ENCODE assay signal across 8 mouse cellular contexts in genomic region chr5:123376569-123376968, GRCm38 (mm10). TPM values are rescaled to one million over a fixed set of nuclear protein-coding genes. Genes with fewer than 3 reads are reported as not detected.
A peak's percentile ranks its signal among the peaks of the same experiment; 100 is the strongest.
DNase-seq lines count a peak whose midpoint lies in the region; ATAC-seq and TF ChIP-seq lines count a peak whose summit lies in the region.

No protein-coding gene starts in this region.

- no peak overlapping the region for H3K27ac ChIP-seq in kidney, embryonic 14.5 days (ENCODE audit: low read depth, low read length)
- no peak overlapping the region for H3K27ac ChIP-seq in gastrocnemius, adult 2 months
- peak overlapping the region; percentile 38; the same call in 1 of the 2 replicates for H3K27ac ChIP-seq in intestine, embryonic 14.5 days (ENCODE audit: low read depth)

- peaks cover 19% of the 10 kb centered on the region for H3K4me1 ChIP-seq in kidney, embryonic 14.5 days (ENCODE audit: control insufficient read depth, insufficient read depth, low read length)
- peaks cover 23% of the 10 kb centered on the region for H3K4me1 ChIP-seq in intestine, embryonic 14.5 days (replicated peaks; ENCODE audit: control insufficient read depth, insufficient read depth, low read length)

- H3K4me3 ChIP-seq in kidney, embryonic 14.5 days (ENCODE audit: low read length): no peak overlapping the region
- H3K4me3 ChIP-seq in gastrocnemius, adult 2 months: peak overlapping the region; percentile 43
- no peak overlapping the region for H3K4me3 ChIP-seq in intestine, embryonic 14.5 days (ENCODE audit: low read depth, low read length)

- no peak overlapping the region for H3K9ac ChIP-seq in kidney, embryonic 14.5 days (ENCODE audit: low read depth, low read length)
- no peak overlapping the region for H3K9ac ChIP-seq in intestine, embryonic 14.5 days (ENCODE audit: low read length)

- peaks cover 31% of the 10 kb centered on the region for H3K36me3 ChIP-seq in kidney, embryonic 14.5 days (ENCODE audit: control insufficient read depth, insufficient read depth, low read length)
- peaks cover 33% of the 10 kb centered on the region for H3K36me3 ChIP-seq in intestine, embryonic 14.5 days (ENCODE audit: control insufficient read depth, insufficient read depth, low read length)

- no peak for TF ChIP-seq CTCF in gastrocnemius, adult 2 months (IDR thresholded peaks at IDR 0.05)

- 37% methylated on average over 10 of the region's 10 CpGs for WGBS in kidney, embryonic 14.5 days
- WGBS in intestine, embryonic 14.5 days: 23% methylated on average over 10 of the region's 10 CpGs

- no peak; the same call in 1 of the 2 replicates for ATAC-seq in kidney, embryonic 14.5 days (ENCODE audit: low FRiP score, low TSS enrichment)
- ATAC-seq in intestine, embryonic 14.5 days (replicated peaks; ENCODE audit: low FRiP score, low TSS enrichment, low read depth): peak; percentile 17; the same call in 1 of the 2 replicates
- ATAC-seq in inflammation-experienced regulatory T-cells, adult 6 months: no peak

- intact Hi-C loops in gastrocnemius, adult 2 months (cut with DNase I): loop anchor here (5.0 kb wide), 2 partner anchors 89 to 121 kb away; no protein-coding TSS in a partner anchor
- intact Hi-C loops in left cerebral cortex, postnatal 14 days (cut with DNase I): loop anchor here (5.0 kb wide), 1 partner anchor 126 kb away; no protein-coding TSS in a partner anchor

- DNase-seq in kidney, adult 11 months: peak; percentile 85
- peak; percentile 24 for DNase-seq in adipocyte (ENCODE audit: low spot score)
- peak; percentile 78 for DNase-seq in gastrocnemius, adult 2 months
- peak; percentile 71 for DNase-seq in intestine, embryonic 14.5 days (ENCODE audit: low spot score)
- peak; percentile 68 to 80 for DNase-seq in left cerebral cortex, postnatal 14 days (ENCODE audit: low spot score in 2 of 2)
- DNase-seq in right cerebral cortex, postnatal 4 days: peak; percentile 70

- H3K4me2 ChIP-seq in kidney, embryonic 14.5 days (replicated peaks; ENCODE audit: low read depth, low read length): no peak overlapping the region
- peak overlapping the region; percentile 23; the same call in 1 of the 2 replicates for H3K4me2 ChIP-seq in intestine, embryonic 14.5 days (ENCODE audit: low read length)

- H3K9me3 ChIP-seq in kidney, embryonic 14.5 days (ENCODE audit: control insufficient read depth, low read length): no peaks in the 10 kb centered on the region
- no peaks in the 10 kb centered on the region for H3K9me3 ChIP-seq in intestine, embryonic 14.5 days (ENCODE audit: control insufficient read depth, low read length)

- H3K27me3 ChIP-seq in kidney, embryonic 14.5 days (ENCODE audit: control insufficient read depth, insufficient read depth, low read length): no peaks in the 10 kb centered on the region
- no peaks in the 10 kb centered on the region for H3K27me3 ChIP-seq in intestine, embryonic 14.5 days (replicated peaks; ENCODE audit: control insufficient read depth, insufficient read depth, low read length)

RNA-seq across cellular contexts. Expression of gene Mlxip, which starts 18.0 kb away (rescaled TPM):
- 13.4 and 26.6 TPM in 2 replicates for polyA plus RNA-seq in kidney, embryonic 14.5 days (2014; fragmentation: Nextera tagmentation; extraction: Ambion mirVana)
- 10 to 100 TPM; 55.7 to 66.0 TPM for total RNA-seq in gastrocnemius, adult 2 months (2021)
- polyA plus RNA-seq in intestine, embryonic 14.5 days (2014; fragmentation: Nextera tagmentation; extraction: Ambion mirVana): 26.5 and 29.1 TPM in 2 replicates
- total RNA-seq in left cerebral cortex, postnatal 14 days (2021): 10 to 100 TPM; 19.2 to 22.6 TPM
- polyA plus RNA-seq in inflammation-experienced regulatory T-cells, adult 6 months (2017; shearing (Covaris generic)): 10 to 100 TPM; 11.3 to 26.3 (median 18.1) TPM

RNA-seq across cellular contexts. Expression of gene Bcl7a, which starts 32.9 kb away (rescaled TPM):
- 39.4 and 43.2 TPM in 2 replicates for polyA plus RNA-seq in kidney, embryonic 14.5 days (2014; fragmentation: Nextera tagmentation; extraction: Ambion mirVana)
- 10 to 100 TPM in 1 of 2 experiments, 1 to 10 TPM in 1; 4.9 to 10.7 TPM for total RNA-seq in gastrocnemius, adult 2 months (2021)
- polyA plus RNA-seq in intestine, embryonic 14.5 days (2014; fragmentation: Nextera tagmentation; extraction: Ambion mirVana): 21.1 and 24.0 TPM in 2 replicates
- total RNA-seq in left cerebral cortex, postnatal 14 days (2021): 10 to 100 TPM; 76.2 to 79.1 TPM
- polyA plus RNA-seq in inflammation-experienced regulatory T-cells, adult 6 months (2017; shearing (Covaris generic)): 10 to 100 TPM in 1 of 3 experiments, 1 to 10 TPM in 2; 3.4 to 13.1 (median 6.7) TPM

Comparison
In these comparisons a context has a peak if more than half of its experiments do, and no peak if none do; other contexts are left out.
1. DNase-seq: peak in every context shown above with its lines; median percentile 85 in kidney, adult 11 months; 78 in gastrocnemius, adult 2 months; 74 in left cerebral cortex, postnatal 14 days; 71 in intestine, embryonic 14.5 days; 70 in right cerebral cortex, postnatal 4 days; 24 in adipocyte.